In genomic region chr15:31453098-31453916, GRCm38 (mm10) we compare ENCODE assay signal across 7 mouse cellular contexts. TPM values are rescaled to one million over a fixed set of nuclear protein-coding genes. Genes with fewer than 3 reads are reported as not detected.
A peak's percentile ranks its signal among the peaks of the same experiment; 100 is the strongest.
DNase-seq lines count a peak whose midpoint lies in the region; ATAC-seq lines count a peak whose summit lies in the region.

Gene Ropn1l, minus strand, starts transcription at chr15:31453737.

- DNase-seq in adrenal gland, adult 8-10 months, result peak; percentile 94
- peak; percentile 94 for DNase-seq in embryo, embryonic 9.5 days (ENCODE audit: extremely low spot score)
- peak; percentile 93 for DNase-seq in kidney, adult 11 months
- peak; percentile 97 for DNase-seq in limb, embryonic 10.5 days (ENCODE audit: low spot score)
- peak; percentile 35 for DNase-seq in spleen, adult 12 weeks (ENCODE audit: low spot score)

- no peaks in the 10 kb centered on the region for H3K9me3 ChIP-seq in limb, embryonic 10.5 days (replicated peaks)
- no peaks in the 10 kb centered on the region for H3K9me3 ChIP-seq in midbrain, embryonic 13.5 days

- peak within 1 kb of the TSS; percentile 76 for H3K9ac ChIP-seq in midbrain, embryonic 13.5 days (replicated peaks)

- H3K4me2 ChIP-seq in midbrain, embryonic 13.5 days (replicated peaks), result peak within 1 kb of the TSS; percentile 75

- under 1% methylated on average over 57 of the region's 57 CpGs for WGBS in limb, embryonic 10.5 days
- WGBS in midbrain, embryonic 13.5 days, result under 1% methylated on average over 57 of the region's 57 CpGs

- ATAC-seq in granulocyte monocyte progenitor cell, adult 5-6 weeks (replicated peaks; ENCODE audit: poor library complexity, severe bottlenecking), result peak; percentile 87
- peak; percentile 95 for ATAC-seq in midbrain, embryonic 13.5 days

- H3K36me3 ChIP-seq in limb, embryonic 10.5 days, result peaks cover 17% of the 10 kb centered on the region
- peaks cover 4% of the 10 kb centered on the region for H3K36me3 ChIP-seq in midbrain, embryonic 13.5 days

- H3K27ac ChIP-seq in limb, embryonic 10.5 days, result peak within 1 kb of the TSS; percentile 92
- H3K27ac ChIP-seq in midbrain, embryonic 13.5 days, result peak within 1 kb of the TSS; percentile 69

- peak within 1 kb of the TSS; percentile 70 for H3K4me3 ChIP-seq in limb, embryonic 10.5 days
- peak within 1 kb of the TSS; percentile 67 for H3K4me3 ChIP-seq in midbrain, embryonic 13.5 days (replicated peaks)

- H3K4me1 ChIP-seq in limb, embryonic 10.5 days, result peaks cover 33% of the 10 kb centered on the region
- peaks cover 10% of the 10 kb centered on the region; the same call in 1 of the 2 replicates for H3K4me1 ChIP-seq in midbrain, embryonic 13.5 days (replicated peaks)

- no peaks in the 10 kb centered on the region for H3K27me3 ChIP-seq in limb, embryonic 10.5 days (ENCODE audit: low read depth, poor library complexity, severe bottlenecking)
- 0 out of 2 replicates have a peak, but pooled peaks cover 4% of the 10 kb centered on the region for H3K27me3 ChIP-seq in midbrain, embryonic 13.5 days

RNA-seq across cellular contexts. Expression of gene Ropn1l, which starts in this region (rescaled TPM):
- 1 to 10 TPM; 2.1 to 3.3 (median 2.4) TPM for total RNA-seq in adrenal gland, adult 8-10 months (2022)
- total RNA-seq in granulocyte monocyte progenitor cell, adult 5-6 weeks (2014; fragmentation: Nextera tagmentation), result 1.9 and 6.3 TPM in 2 replicates
- not detected in 2 replicates for total RNA-seq in granulocyte monocyte progenitor cell, adult 5-6 weeks (2017)
- polyA plus RNA-seq in limb, embryonic 10.5 days (2016; fragmentation: Nextera tagmentation; extraction: Ambion mirVana), result 2.7 and 4.7 TPM in 2 replicates
- 1.8 and 2.1 TPM in 2 replicates for polyA plus RNA-seq in midbrain, embryonic 13.5 days (2015; fragmentation: Nextera tagmentation; extraction: Ambion mirVana)

Comparison
In these comparisons a context has a peak if more than half of its experiments do, and no peak if none do; other contexts are left out.
1. Peak in every context shown above with its lines: DNase-seq, ATAC-seq, H3K4me3 ChIP-seq and H3K27ac ChIP-seq.
2. DNase-seq: peak in every context shown above with its lines; median percentile 97 in limb, embryonic 10.5 days; 94 in adrenal gland, adult 8-10 months; 94 in embryo, embryonic 9.5 days; 93 in kidney, adult 11 months; 35 in spleen, adult 12 weeks.